Mouse (Mus musculus): Measurements from ENCODE around the gene Cdc42bpg. TPM values are rescaled to one million over a fixed set of nuclear protein-coding genes. Genes with fewer than 3 reads are reported as not detected.
A peak's percentile ranks its signal among the peaks of the same experiment; 100 is the strongest.

Gene Cdc42bpg
- polyA plus RNA-seq, 1 experiment from 2014 or later, result 0.35 TPM

- Histone ChIP-seq H3K9ac (replicated peaks) (no peak overlapping the region; the same call in 1 of the 2 replicates), H3K9me3 (ENCODE audit: low read length) (no peaks in the 10 kb centered on the region), H3K4me1 (ENCODE audit: insufficient read depth) (peaks cover 46% of the 10 kb centered on the region), H3K36me3 (replicated peaks; ENCODE audit: insufficient read depth, low read length) (no peaks in the 10 kb centered on the region), H3K4me3 (ENCODE audit: low read depth, low read length) (no peak overlapping the region), H3K4me2 (ENCODE audit: low read depth, low read length) (no peak overlapping the region), H3K27me3 (ENCODE audit: insufficient read depth, low read length) (no peaks in the 10 kb centered on the region), H3K27ac (ENCODE audit: low read depth) (peak overlapping the region; percentile 82)
- TF ChIP-seq EP300 (IDR thresholded peaks at IDR 0.05; ENCODE audit: low read depth) (no peak), CTCF (IDR thresholded peaks at IDR 0.05; ENCODE audit: low read depth) (no peak)
- DNase-seq (no peak), ATAC-seq (no peak)
- WGBS (ENCODE audit: insufficient replicate concordance), result 68% methylated on average over 8 of the region's 8 CpGs
Observed at GRCm38 (mm10) chr19:6269798-6270475, 36.3 kb upstream of the Cdc42bpg start.

- no peak overlapping the region for H3K4me3 ChIP-seq (ENCODE audit: low read depth, low read length)
- WGBS (ENCODE audit: insufficient replicate concordance), result 62% methylated on average over 9 of the region's 9 CpGs
- H3K27me3 ChIP-seq (ENCODE audit: insufficient read depth, low read length), result no peaks in the 10 kb centered on the region
- no peak for TF ChIP-seq CTCF (IDR thresholded peaks at IDR 0.05; ENCODE audit: low read depth)
- no peak for TF ChIP-seq EP300 (IDR thresholded peaks at IDR 0.05; ENCODE audit: low read depth)
- peaks cover 49% of the 10 kb centered on the region for H3K4me1 ChIP-seq (ENCODE audit: insufficient read depth)
- no peak overlapping the region for H3K4me2 ChIP-seq (ENCODE audit: low read depth, low read length)
- no peak for ATAC-seq
- H3K27ac ChIP-seq (ENCODE audit: low read depth), result peak overlapping the region; percentile 82
- peak overlapping the region; percentile 30; the same call in 1 of the 2 replicates for H3K9ac ChIP-seq (replicated peaks)
- no peaks in the 10 kb centered on the region for H3K36me3 ChIP-seq (replicated peaks; ENCODE audit: insufficient read depth, low read length)
- DNase-seq, result no peak
- no peaks in the 10 kb centered on the region for H3K9me3 ChIP-seq (ENCODE audit: low read length)
Observed at GRCm38 (mm10) chr19:6270661-6271060, 35.6 kb upstream of the Cdc42bpg start.

GRCm38 (mm10) chr19:6271206-6271605 lies 35.0 kb upstream of the Cdc42bpg start:
- 58% methylated on average over 8 of the region's 8 CpGs for WGBS (ENCODE audit: insufficient replicate concordance)
- ATAC-seq, result no peak
- Histone ChIP-seq H3K4me1 (ENCODE audit: insufficient read depth) (peaks cover 54% of the 10 kb centered on the region), H3K9me3 (ENCODE audit: low read length) (no peaks in the 10 kb centered on the region), H3K4me3 (ENCODE audit: low read depth, low read length) (no peak overlapping the region), H3K9ac (replicated peaks) (peak overlapping the region; percentile 30; the same call in 1 of the 2 replicates), H3K36me3 (replicated peaks; ENCODE audit: insufficient read depth, low read length) (no peaks in the 10 kb centered on the region), H3K4me2 (ENCODE audit: low read depth, low read length) (no peak overlapping the region), H3K27me3 (ENCODE audit: insufficient read depth, low read length) (no peaks in the 10 kb centered on the region), H3K27ac (ENCODE audit: low read depth) (peak overlapping the region; percentile 82)
- no peak for DNase-seq
- no peak for TF ChIP-seq CTCF (IDR thresholded peaks at IDR 0.05; ENCODE audit: low read depth)
- TF ChIP-seq EP300 (IDR thresholded peaks at IDR 0.05; ENCODE audit: low read depth), result no peak

GRCm38 (mm10) chr19:6272053-6272452 lies 34.2 kb upstream of the Cdc42bpg start:
- no peaks in the 10 kb centered on the region for H3K36me3 ChIP-seq (replicated peaks; ENCODE audit: insufficient read depth, low read length)
- no peaks in the 10 kb centered on the region for H3K27me3 ChIP-seq (ENCODE audit: insufficient read depth, low read length)
- ATAC-seq (no peak), DNase-seq (no peak)
- H3K9me3 ChIP-seq (ENCODE audit: low read length), result no peaks in the 10 kb centered on the region
- no peak overlapping the region for H3K9ac ChIP-seq (replicated peaks)
- H3K4me3 ChIP-seq (ENCODE audit: low read depth, low read length), result no peak overlapping the region
- 61% methylated on average over 7 of the region's 7 CpGs for WGBS (ENCODE audit: insufficient replicate concordance)
- 0 out of 2 replicates have a peak overlapping the region, but pooled peaks have one; percentile 45 for H3K27ac ChIP-seq (ENCODE audit: low read depth)
- no peak for TF ChIP-seq CTCF (IDR thresholded peaks at IDR 0.05; ENCODE audit: low read depth)
- TF ChIP-seq EP300 (IDR thresholded peaks at IDR 0.05; ENCODE audit: low read depth), result no peak
- H3K4me1 ChIP-seq (ENCODE audit: insufficient read depth), result peaks cover 55% of the 10 kb centered on the region
- no peak overlapping the region for H3K4me2 ChIP-seq (ENCODE audit: low read depth, low read length)

- H3K27ac ChIP-seq (ENCODE audit: low read depth), result no peak overlapping the region
- ATAC-seq, result no peak
Observed at GRCm38 (mm10) chr19:6272738-6273137, 33.5 kb upstream of the Cdc42bpg start.

GRCm38 (mm10) chr19:6273592-6273991 lies 32.7 kb upstream of the Cdc42bpg start:
- peaks cover 56% of the 10 kb centered on the region for H3K4me1 ChIP-seq (ENCODE audit: insufficient read depth)
- no peak overlapping the region for H3K9ac ChIP-seq (replicated peaks)
- H3K27me3 ChIP-seq (ENCODE audit: insufficient read depth, low read length), result no peaks in the 10 kb centered on the region
- no peak for ATAC-seq
- H3K36me3 ChIP-seq (replicated peaks; ENCODE audit: insufficient read depth, low read length), result no peaks in the 10 kb centered on the region
- no peak for TF ChIP-seq CTCF (IDR thresholded peaks at IDR 0.05; ENCODE audit: low read depth)
- no peak for TF ChIP-seq EP300 (IDR thresholded peaks at IDR 0.05; ENCODE audit: low read depth)
- WGBS (ENCODE audit: insufficient replicate concordance), result 62% methylated on average over 4 of the region's 4 CpGs
- DNase-seq, result no peak
- H3K27ac ChIP-seq (ENCODE audit: low read depth), result no peak overlapping the region
- H3K9me3 ChIP-seq (ENCODE audit: low read length), result no peaks in the 10 kb centered on the region
- H3K4me2 ChIP-seq (ENCODE audit: low read depth, low read length), result no peak overlapping the region
- H3K4me3 ChIP-seq (ENCODE audit: low read depth, low read length), result no peak overlapping the region

More at GRCm38 (mm10) chr19:6272738-6273137, 33.5 kb upstream of the Cdc42bpg start:
- whole genome bisulfite sequencing (ENCODE audit: insufficient replicate concordance), result 79% methylated on average over 4 of the region's 4 CpGs
- Histone ChIP-seq H3K9ac (replicated peaks) (no peak overlapping the region), H3K27me3 (ENCODE audit: insufficient read depth, low read length) (no peaks in the 10 kb centered on the region), H3K9me3 (ENCODE audit: low read length) (no peaks in the 10 kb centered on the region), H3K36me3 (replicated peaks; ENCODE audit: insufficient read depth, low read length) (no peaks in the 10 kb centered on the region), H3K4me1 (ENCODE audit: insufficient read depth) (peaks cover 56% of the 10 kb centered on the region), H3K4me2 (ENCODE audit: low read depth, low read length) (no peak overlapping the region), H3K4me3 (ENCODE audit: low read depth, low read length) (no peak overlapping the region)
- DNase-seq, result no peak
- TF ChIP-seq EP300 (IDR thresholded peaks at IDR 0.05; ENCODE audit: low read depth), result no peak
- TF ChIP-seq CTCF (IDR thresholded peaks at IDR 0.05; ENCODE audit: low read depth), result no peak

All from liver, postnatal 0 days (tissue).